Mouse (Mus musculus) lung, postnatal 36 days (tissue): ENCODE measurements around the gene Col7a1.

ENCODE experiments used
- DNase-seq: peaks from one replicate; pipeline ENCODE4 v3.0.0; 2022; ENCODE audit warnings: mixed read lengths

Gene Col7a1

DNA sequence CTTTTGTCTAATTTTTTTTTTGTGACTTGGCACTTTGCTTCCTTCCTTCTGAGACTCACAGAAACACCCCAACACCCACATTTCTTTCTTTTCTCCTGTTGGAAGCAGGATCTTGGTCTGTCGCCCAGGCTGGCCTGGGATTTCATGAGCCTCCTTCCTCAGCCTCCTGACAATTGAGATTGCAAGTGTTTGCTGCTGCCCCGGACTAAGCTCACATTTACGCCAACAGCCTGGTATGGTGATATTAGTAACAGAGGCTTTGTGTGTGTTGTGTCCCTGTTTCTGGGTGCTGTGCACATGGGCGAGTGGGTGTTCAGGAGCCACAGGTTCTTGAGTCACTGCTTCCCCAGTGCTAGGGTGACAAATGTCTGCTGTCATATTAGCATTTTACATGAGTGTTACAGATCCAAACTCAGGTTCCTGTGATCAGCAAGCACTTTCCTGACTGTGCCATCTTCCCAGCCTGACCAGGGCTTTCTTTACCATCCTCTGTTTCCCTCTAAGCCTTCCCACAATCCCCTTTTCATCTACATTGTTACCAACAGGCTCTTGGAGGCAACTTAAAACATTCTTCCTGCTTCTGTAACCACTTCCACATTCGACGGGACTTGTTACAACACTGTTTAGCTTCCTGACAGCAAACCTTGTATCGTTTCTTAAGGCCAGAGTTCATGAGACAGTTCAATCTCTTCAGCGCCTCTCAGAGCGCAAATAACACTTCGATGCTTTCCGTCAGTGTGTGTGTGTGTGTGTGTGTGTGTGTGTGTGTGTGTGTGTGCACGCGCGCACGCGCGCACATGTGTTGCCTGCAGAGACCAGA lies 69.7 kb downstream of the Col7a1 start:
- DNase-seq = peak; percentile 58

DNA sequence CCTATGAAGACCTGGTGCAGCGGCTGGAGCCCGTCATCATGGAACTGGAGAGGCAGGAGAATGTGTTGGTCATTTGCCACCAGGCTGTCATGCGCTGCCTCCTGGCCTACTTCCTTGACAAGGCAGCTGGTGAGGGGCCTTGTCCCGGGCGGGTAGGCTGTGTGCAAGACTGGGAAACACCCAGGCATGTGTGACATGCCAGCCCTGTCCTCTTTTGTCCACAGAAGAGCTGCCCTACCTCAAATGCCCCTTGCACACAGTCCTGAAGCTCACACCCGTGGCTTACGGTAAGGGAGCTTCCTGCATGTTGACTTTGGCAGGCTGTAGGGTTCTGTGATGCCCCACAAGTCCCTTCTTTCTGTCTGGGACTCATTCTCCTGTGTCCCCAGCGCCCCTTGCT lies 74.1 kb downstream of the Col7a1 start:
- no peak for DNase-seq

DNA sequence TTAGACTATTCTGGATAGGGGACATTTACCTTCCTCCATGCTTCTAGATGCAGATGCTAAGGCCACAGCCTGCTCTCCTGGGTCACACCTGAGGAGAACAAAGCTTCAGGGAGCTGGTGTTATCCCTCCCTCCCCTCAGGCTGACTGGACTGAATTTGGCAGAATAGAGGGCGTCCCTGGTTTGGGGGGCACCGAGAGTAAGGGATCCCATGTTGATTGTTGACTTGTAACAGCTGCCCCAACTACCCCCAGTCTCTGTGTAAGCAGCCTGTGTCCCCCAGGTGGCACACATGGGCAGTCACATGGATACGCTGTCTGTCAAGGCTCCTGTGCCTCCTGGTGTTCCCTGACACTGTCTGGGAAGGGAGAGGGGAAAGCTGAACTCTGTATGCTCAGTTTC lies 75.0 kb downstream of the Col7a1 start:
- DNase-seq = no peak

DNA sequence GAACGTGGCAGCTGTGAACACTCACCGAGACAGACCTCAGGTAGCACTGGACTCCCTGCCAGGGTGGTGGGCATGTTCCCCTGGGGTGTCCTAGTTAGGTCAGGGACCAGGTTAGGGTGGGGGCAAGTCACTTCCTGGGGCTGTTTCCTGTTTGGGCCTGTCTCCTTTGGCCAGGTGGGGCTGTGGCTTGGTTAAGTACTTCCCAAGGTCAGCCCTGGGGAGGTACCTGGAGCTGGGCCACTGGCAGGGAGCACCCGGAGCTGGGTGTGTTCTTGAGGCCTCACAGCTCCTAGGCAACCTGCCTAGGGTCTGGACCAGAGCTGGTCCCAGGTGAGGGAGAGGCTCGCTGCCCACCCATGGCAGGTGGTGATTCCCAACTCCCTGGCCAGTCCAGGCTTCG lies 75.5 kb downstream of the Col7a1 start:
- DNase-seq = no peak

DNA sequence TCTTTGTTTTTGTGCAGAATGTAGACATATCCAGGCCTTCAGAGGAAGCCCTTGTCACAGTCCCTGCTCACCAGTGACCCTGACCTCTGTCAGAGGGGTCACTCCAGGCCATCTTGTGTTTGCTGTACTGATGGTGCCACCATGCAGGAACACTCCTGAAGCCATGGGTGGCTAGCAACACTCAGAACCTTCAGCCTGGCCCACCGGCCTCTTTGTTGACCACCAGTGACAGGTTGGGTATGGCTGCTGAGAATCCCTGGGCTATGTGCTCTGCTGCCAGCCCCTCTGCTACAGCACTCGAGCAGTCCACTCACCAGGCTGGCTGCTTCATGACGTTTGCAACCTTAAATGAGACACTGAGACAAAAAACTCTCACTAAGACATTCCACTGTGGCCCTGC lies 76.9 kb downstream of the Col7a1 start:
- no peak for DNase-seq

DNA sequence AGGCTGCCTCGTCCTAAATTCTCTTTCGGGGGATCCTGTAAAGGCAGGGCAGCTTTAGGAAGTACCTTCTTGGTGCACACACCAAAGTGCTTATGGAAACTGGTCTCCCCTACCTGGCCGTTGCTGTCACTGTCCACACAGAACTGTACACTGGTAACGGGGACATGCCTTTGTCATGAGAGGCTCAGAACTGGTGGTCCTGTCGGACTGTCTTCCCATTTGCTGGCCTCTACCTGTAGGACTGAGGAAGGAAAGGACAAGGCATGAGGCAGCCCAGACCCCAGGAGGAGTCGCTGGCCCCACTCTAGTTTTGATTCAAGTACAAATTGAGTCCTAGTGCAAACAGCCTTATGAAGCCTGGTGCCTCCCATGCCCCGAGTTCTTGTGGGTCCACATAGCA lies 77.6 kb downstream of the Col7a1 start:
- no peak for DNase-seq

DNA sequence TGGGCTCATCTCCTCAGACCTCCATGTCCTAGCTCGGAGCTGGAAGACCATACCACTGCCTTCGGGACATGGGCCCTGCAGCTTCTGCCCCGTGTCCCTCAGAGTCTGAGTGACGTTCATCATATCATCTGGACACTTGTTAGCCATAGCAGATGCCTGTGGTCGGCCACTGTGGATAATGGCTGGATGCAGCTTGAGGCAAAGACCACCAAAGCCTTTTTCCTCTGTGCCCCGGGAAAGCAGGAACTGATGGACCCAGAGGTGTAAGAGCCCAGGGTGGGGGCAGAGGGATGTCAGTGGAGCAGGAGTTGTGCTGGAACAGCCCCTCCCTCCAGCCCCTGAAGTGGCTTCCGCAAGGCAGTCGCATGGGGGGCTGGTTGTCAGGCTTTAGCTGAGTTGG lies 78.3 kb downstream of the Col7a1 start:
- no peak for DNase-seq

DNA sequence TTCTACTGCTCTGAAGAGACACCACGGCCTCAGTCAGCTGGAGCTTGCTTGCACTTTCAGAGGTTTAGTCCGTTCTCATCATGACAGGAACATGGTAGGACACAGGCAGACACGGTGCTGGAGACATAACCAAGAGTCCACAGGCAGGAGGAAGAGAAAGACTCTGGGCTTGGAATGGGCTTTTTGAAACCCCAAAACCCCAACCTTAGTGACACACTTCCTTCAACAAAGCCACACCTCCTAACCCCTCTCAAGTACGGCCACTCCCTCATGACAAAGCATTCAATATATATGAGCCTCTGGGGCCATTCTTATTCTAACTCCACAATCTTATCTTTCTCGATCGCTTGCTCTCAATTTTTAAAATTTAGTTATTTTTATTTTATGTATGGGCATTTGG lies 79.0 kb downstream of the Col7a1 start:
- DNase-seq = no peak
